Mouse (Mus musculus) layer of hippocampus, postnatal 10 days (tissue): ENCODE measurements around the gene Cfap52. TPM values are rescaled to one million over a fixed set of nuclear protein-coding genes. Genes with fewer than 3 reads are reported as not detected.
A peak's percentile ranks its signal among the peaks of the same experiment; 100 is the strongest.

Source experiments
- DNase-seq, 2 experiments: peaks; one replicate each; pipeline ENCODE4 v3.0.0; 2021; ENCODE audit warnings: low spot score in 2 of 2
- long read RNA-seq: library from polyadenylated mRNA; stranded (forward); transcript quantifications from one replicate; pipeline ENCODE4 v2.0.0, GENCODE M21; 2023
- total RNA-seq, 2 experiments: library from RNA; stranded (reverse); gene quantifications; 2 replicates each; pipeline ENCODE4 v1.2.3; 2021

Cfap52 gene
- 1 to 10 TPM; 2.8 to 4.0 TPM for total RNA-seq
- long read RNA-seq, transcript Cfap52-201 (14 exons, 2,199 nt), result major isoform, 6 of 6 reads
- long read RNA-seq, partial matches to known transcripts, result 0 of 6 reads
- long read RNA-seq, other reads (novel, unspliced or antisense), result 0 of 6 reads

GRCm38 (mm10) chr11:67965242-67965883 lies at the start of gene Cfap52:
Gene Cfap52, minus strand, starts transcription at chr11:67965651.
- peak; percentile 86 to 90 for DNase-seq

GRCm38 (mm10) chr11:68012207-68012606 lies 46.8 kb upstream of the Cfap52 start:
- no peak for DNase-seq

- DNase-seq, result no peak
Observed at GRCm38 (mm10) chr11:68009377-68009776, 43.9 kb upstream of the Cfap52 start.

- no peak for DNase-seq
Observed at GRCm38 (mm10) chr11:68007645-68008044, 42.2 kb upstream of the Cfap52 start.

- DNase-seq, result no peak
Observed at GRCm38 (mm10) chr11:68006216-68006789, 40.9 kb upstream of the Cfap52 start.

GRCm38 (mm10) chr11:68004191-68004590 lies 38.7 kb upstream of the Cfap52 start:
- DNase-seq, result peak; percentile 84 to 87

GRCm38 (mm10) chr11:67999629-68000028 lies 34.2 kb upstream of the Cfap52 start:
- no peak for DNase-seq

GRCm38 (mm10) chr11:67998905-67999304 lies 33.5 kb upstream of the Cfap52 start:
- DNase-seq, result no peak

GRCm38 (mm10) chr11:67995965-67996364 lies 30.5 kb upstream of the Cfap52 start:
- DNase-seq, result no peak

- DNase-seq, result no peak
Observed at GRCm38 (mm10) chr11:67991240-67991639, 25.8 kb upstream of the Cfap52 start.

GRCm38 (mm10) chr11:67983564-67983963 lies 18.1 kb upstream of the Cfap52 start:
- no peak for DNase-seq

GRCm38 (mm10) chr11:67975252-67975651 lies 9.8 kb upstream of the Cfap52 start:
- peak; percentile 54 to 63 for DNase-seq

GRCm38 (mm10) chr11:67973225-67973624 lies 7.8 kb upstream of the Cfap52 start:
- DNase-seq, result no peak

- no peak for DNase-seq
Observed at GRCm38 (mm10) chr11:67972606-67973005, 7.2 kb upstream of the Cfap52 start.

- no peak for DNase-seq
Observed at GRCm38 (mm10) chr11:67967831-67968230, 2.4 kb upstream of the Cfap52 start.

- peak; percentile 96 to 97 for DNase-seq
Observed at GRCm38 (mm10) chr11:67965905-67966878, 741 bp upstream of the Cfap52 start, which contains the start of gene Stx8. Gene Stx8, plus strand, starts transcription at chr11:67966193.

GRCm38 (mm10) chr11:67964110-67964509 lies 1.3 kb downstream of the Cfap52 start:
- DNase-seq, result no peak

GRCm38 (mm10) chr11:67954413-67954812 lies 11.0 kb downstream of the Cfap52 start:
- no peak for DNase-seq

GRCm38 (mm10) chr11:67953604-67954003 lies 11.8 kb downstream of the Cfap52 start:
- no peak for DNase-seq

- peak in 1 of 2 experiments; percentile 17 for DNase-seq
Observed at GRCm38 (mm10) chr11:67949475-67949874, 16.0 kb downstream of the Cfap52 start.

- DNase-seq, result peak; percentile 38 to 45
Observed at GRCm38 (mm10) chr11:67948229-67948628, 17.2 kb downstream of the Cfap52 start.
